Mouse (Mus musculus) E14TG2a.4 (cell line): Measurements from ENCODE around the gene Bpnt1.

Experiments used
- H3K27me3 ChIP-seq: 2 replicates; pipeline ENCODE4 v1.6.1; 2014; ENCODE audit warnings: low read length, control low read depth; ENCODE audit not compliant: insufficient read depth
- H3K36me3 ChIP-seq: 2 replicates; pipeline ENCODE4 v1.6.1; 2014; ENCODE audit warnings: low read length, control low read depth; ENCODE audit not compliant: insufficient read depth
- H3K4me1 ChIP-seq: replicated peaks from 2 replicates; pipeline ENCODE4 v1.6.1; 2014; ENCODE audit warnings: low read depth, low read length, control low read depth
- H3K4me3 ChIP-seq: replicated peaks from 2 replicates; pipeline ENCODE4 v1.5.1; 2014; ENCODE audit warnings: mild to moderate bottlenecking, low read length
- H3K9me3 ChIP-seq: 2 replicates; pipeline ENCODE4 v1.6.1; 2014; ENCODE audit warnings: low read length, control low read depth
- CTCF ChIP-seq: conservative IDR thresholded peaks from 2 replicates; pipeline ENCODE4 v1.5.1; 2014; ENCODE audit warnings: low read length
- NANOG ChIP-seq: IDR thresholded peaks from 2 replicates; pipeline ENCODE4 v1.6.1; 2014; ENCODE audit warnings: borderline replicate concordance, low read length, mixed read lengths
- POU5F1 ChIP-seq: IDR thresholded peaks from 2 replicates; pipeline ENCODE4 v1.6.1; 2014; ENCODE audit warnings: low read length, borderline replicate concordance

Bpnt1 gene

GRCm38 (mm10) chr1:185296850-185297249 lies 35.1 kb upstream of the Bpnt1 start:
- no peak for TF ChIP-seq CTCF
- no peak for TF ChIP-seq POU5F1
- no peak for TF ChIP-seq NANOG
- H3K36me3 ChIP-seq: peaks cover 73% of the 10 kb centered on the region
- no peaks in the 10 kb centered on the region for H3K27me3 ChIP-seq
- no peak overlapping the region for H3K4me3 ChIP-seq
- H3K4me1 ChIP-seq: peaks cover 21% of the 10 kb centered on the region
- no peaks in the 10 kb centered on the region for H3K9me3 ChIP-seq

GRCm38 (mm10) chr1:185298496-185298895 lies 33.5 kb upstream of the Bpnt1 start:
- no peak for TF ChIP-seq NANOG
- Histone ChIP-seq H3K36me3 (peaks cover 66% of the 10 kb centered on the region), H3K9me3 (no peaks in the 10 kb centered on the region), H3K27me3 (no peaks in the 10 kb centered on the region), H3K4me1 (peaks cover 23% of the 10 kb centered on the region), H3K4me3 (no peak overlapping the region)

- Histone ChIP-seq H3K27me3 (no peaks in the 10 kb centered on the region), H3K36me3 (peaks cover 33% of the 10 kb centered on the region), H3K4me1 (peaks cover 21% of the 10 kb centered on the region), H3K4me3 (peak overlapping the region; percentile 35; the same call in 1 of the 2 replicates), H3K9me3 (peaks cover 3% of the 10 kb centered on the region; the same call in 1 of the 2 replicates)
- TF ChIP-seq POU5F1 (no peak), CTCF (no peak), NANOG (no peak)
Measured at GRCm38 (mm10) chr1:185302816-185303215, 29.1 kb upstream of the Bpnt1 start.

- peaks cover 14% of the 10 kb centered on the region for H3K4me1 ChIP-seq
- H3K36me3 ChIP-seq: peaks cover 21% of the 10 kb centered on the region; the same call in 1 of the 2 replicates
- no peak for TF ChIP-seq CTCF
- no peak for TF ChIP-seq NANOG
- no peak for TF ChIP-seq POU5F1
- H3K4me3 ChIP-seq: no peak overlapping the region
- H3K9me3 ChIP-seq: peaks cover 3% of the 10 kb centered on the region; the same call in 1 of the 2 replicates
- no peaks in the 10 kb centered on the region for H3K27me3 ChIP-seq
Measured at GRCm38 (mm10) chr1:185306836-185307235, 25.1 kb upstream of the Bpnt1 start.

- peaks cover 3% of the 10 kb centered on the region; the same call in 1 of the 2 replicates for H3K9me3 ChIP-seq
- peaks cover 20% of the 10 kb centered on the region; the same call in 1 of the 2 replicates for H3K36me3 ChIP-seq
- peaks cover 13% of the 10 kb centered on the region for H3K4me1 ChIP-seq
- no peak for TF ChIP-seq CTCF
- TF ChIP-seq POU5F1: no peak
- no peak for TF ChIP-seq NANOG
- no peaks in the 10 kb centered on the region for H3K27me3 ChIP-seq
- H3K4me3 ChIP-seq: no peak overlapping the region
Measured at GRCm38 (mm10) chr1:185307645-185308044, 24.3 kb upstream of the Bpnt1 start.

- H3K4me1 ChIP-seq: peaks cover 10% of the 10 kb centered on the region
- no peaks in the 10 kb centered on the region for H3K27me3 ChIP-seq
- peaks cover 24% of the 10 kb centered on the region for H3K36me3 ChIP-seq
- H3K9me3 ChIP-seq: peaks cover 3% of the 10 kb centered on the region; the same call in 1 of the 2 replicates
- TF ChIP-seq NANOG (no peak), CTCF (no peak), POU5F1 (no peak)
- no peak overlapping the region for H3K4me3 ChIP-seq
Measured at GRCm38 (mm10) chr1:185308334-185308733, 23.6 kb upstream of the Bpnt1 start.

GRCm38 (mm10) chr1:185308908-185309307 lies 23.0 kb upstream of the Bpnt1 start:
- Histone ChIP-seq H3K9me3 (peaks cover 3% of the 10 kb centered on the region; the same call in 1 of the 2 replicates), H3K4me3 (no peak overlapping the region), H3K36me3 (peaks cover 30% of the 10 kb centered on the region), H3K27me3 (no peaks in the 10 kb centered on the region), H3K4me1 (peaks cover 10% of the 10 kb centered on the region)
- no peak for TF ChIP-seq CTCF

- H3K36me3 ChIP-seq: peaks cover 45% of the 10 kb centered on the region
- no peak overlapping the region for H3K4me3 ChIP-seq
- H3K9me3 ChIP-seq: no peaks in the 10 kb centered on the region
- 0 out of 2 replicates have a peak, but pooled peaks cover 4% of the 10 kb centered on the region for H3K4me1 ChIP-seq
- no peak for TF ChIP-seq CTCF
- no peaks in the 10 kb centered on the region for H3K27me3 ChIP-seq
Measured at GRCm38 (mm10) chr1:185311949-185312348, 20.0 kb upstream of the Bpnt1 start.

GRCm38 (mm10) chr1:185314546-185314945 lies 17.4 kb upstream of the Bpnt1 start:
- H3K36me3 ChIP-seq: peaks cover 57% of the 10 kb centered on the region
- H3K4me3 ChIP-seq: no peak overlapping the region
- H3K4me1 ChIP-seq: 0 out of 2 replicates have a peak, but pooled peaks cover 4% of the 10 kb centered on the region
- H3K27me3 ChIP-seq: no peaks in the 10 kb centered on the region
- no peak for TF ChIP-seq CTCF
- no peak for TF ChIP-seq POU5F1
- no peak for TF ChIP-seq NANOG
- no peaks in the 10 kb centered on the region for H3K9me3 ChIP-seq
